Mouse (Mus musculus) hindbrain, embryonic 14.5 days (tissue): ENCODE results near the gene Hdac2. TPM values are rescaled to one million over a fixed set of nuclear protein-coding genes. Genes with fewer than 3 reads are reported as not detected.

ENCODE experiments used
- ATAC-seq: fragments of 200-750 bp; cut with Nextera tagmentation; 2 replicates; pipeline ENCODE4 v1.8.0; 2017; ENCODE audit warnings: moderate number of reproducible peaks, mild to moderate bottlenecking, moderate TSS enrichment, moderate library complexity; ENCODE audit not compliant: low FRiP score
- DNase-seq: peaks from one replicate; pipeline ENCODE4 v3.0.0-alpha.2; 2015; ENCODE audit warnings: low spot score
- H3K27ac ChIP-seq: fragments of 300-500 bp; sonication (generic); 2 replicates; pipeline ENCODE4 v1.5.1; 2014; ENCODE audit warnings: mild to moderate bottlenecking, moderate library complexity
- H3K27me3 ChIP-seq: fragments of 300-500 bp; sonication (generic); 2 replicates; pipeline ENCODE4 v1.6.1; 2014; ENCODE audit warnings: mild to moderate bottlenecking, low read length, mixed read lengths; ENCODE audit not compliant: control insufficient read depth, insufficient read depth
- H3K36me3 ChIP-seq: fragments of 300-500 bp; sonication (generic); replicated peaks from 2 replicates; pipeline ENCODE4 v1.6.1; 2014; ENCODE audit not compliant: control insufficient read depth, insufficient read depth
- H3K4me1 ChIP-seq: fragments of 300-500 bp; sonication (generic); replicated peaks from 2 replicates; pipeline ENCODE4 v1.6.1; 2014; ENCODE audit warnings: antibody characterized with exemption, low read length, mixed read lengths; ENCODE audit not compliant: control insufficient read depth, insufficient read depth
- H3K4me2 ChIP-seq: fragments of 300-500 bp; sonication (generic); replicated peaks from 2 replicates; pipeline ENCODE4 v1.6.1; 2014; ENCODE audit warnings: mild to moderate bottlenecking, moderate library complexity
- H3K4me3 ChIP-seq: fragments of 300-500 bp; sonication (generic); replicated peaks from 2 replicates; pipeline ENCODE4 v1.5.1; 2014; ENCODE audit warnings: mild to moderate bottlenecking, low read length
- H3K9ac ChIP-seq: fragments of 300-500 bp; sonication (generic); 2 replicates; pipeline ENCODE4 v1.6.1; 2014
- H3K9me3 ChIP-seq: fragments of 300-500 bp; sonication (generic); 2 replicates; pipeline ENCODE4 v1.6.1; 2016; ENCODE audit warnings: low read length; ENCODE audit not compliant: control insufficient read depth
- WGBS: fragments of 180-500 bp; shearing (Covaris S2); extraction: QIAGEN DNeasy Blood & Tissue Kit; methylation state at CpG from one replicate; pipeline ENCODE4 v1.1.7; 2014; 5-methylcytosine and 5-hydroxymethylcytosine counted together
- polyA plus RNA-seq: library from polyadenylated mRNA; unstranded; fragments of >200 nt; fragmentation: Nextera tagmentation; extraction: Ambion mirVana; gene quantifications from 2 replicates; pipeline ENCODE4 v1.2.1, GENCODE M21; 2014

The Hdac2 gene
- polyA plus RNA-seq, 1 experiment from 2014 or later: 397 TPM

DNA sequence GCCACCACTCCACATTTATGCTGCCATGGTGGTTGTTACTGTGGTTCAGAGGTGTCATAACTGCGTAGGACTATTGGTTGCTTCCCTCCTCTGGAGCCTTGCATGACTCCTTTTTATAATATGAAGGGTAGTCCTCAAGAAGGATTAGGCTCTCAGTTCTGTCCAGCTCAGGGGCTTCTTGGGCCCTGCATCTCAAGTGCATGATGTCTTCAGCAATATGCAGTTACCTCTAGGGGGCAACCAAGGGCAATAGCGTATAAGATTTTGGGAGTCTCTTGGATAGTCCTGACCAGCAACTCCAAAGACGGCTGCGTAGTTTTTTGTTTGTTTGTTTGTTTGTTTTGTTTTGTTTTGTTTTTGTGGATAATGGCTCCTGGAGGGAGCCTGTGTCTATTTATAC is 7.5 kb downstream of the Hdac2 start:
- Histone ChIP-seq H3K4me2 (no peak overlapping the region), H3K27me3 (no peaks in the 10 kb centered on the region), H3K36me3 (peaks cover 13% of the 10 kb centered on the region), H3K27ac (no peak overlapping the region), H3K4me3 (no peak overlapping the region), H3K9me3 (no peaks in the 10 kb centered on the region), H3K4me1 (peaks cover 13% of the 10 kb centered on the region), H3K9ac (no peak overlapping the region)
- no peak for ATAC-seq
- no peak for DNase-seq
- 98% methylated on average over 4 of the region's 4 CpGs for WGBS

- Histone ChIP-seq H3K27ac (no peak overlapping the region), H3K4me1 (no peaks in the 10 kb centered on the region), H3K36me3 (peaks cover 88% of the 10 kb centered on the region), H3K4me2 (no peak overlapping the region), H3K27me3 (no peaks in the 10 kb centered on the region), H3K9ac (no peak overlapping the region), H3K9me3 (no peaks in the 10 kb centered on the region), H3K4me3 (no peak overlapping the region)
- ATAC-seq (no peak), DNase-seq (no peak)
- 100% methylated on average over 2 of the region's 2 CpGs for WGBS
Measured at GRCm38 (mm10) chr10:36992149-36992548, 17.8 kb downstream of the Hdac2 start.

DNA sequence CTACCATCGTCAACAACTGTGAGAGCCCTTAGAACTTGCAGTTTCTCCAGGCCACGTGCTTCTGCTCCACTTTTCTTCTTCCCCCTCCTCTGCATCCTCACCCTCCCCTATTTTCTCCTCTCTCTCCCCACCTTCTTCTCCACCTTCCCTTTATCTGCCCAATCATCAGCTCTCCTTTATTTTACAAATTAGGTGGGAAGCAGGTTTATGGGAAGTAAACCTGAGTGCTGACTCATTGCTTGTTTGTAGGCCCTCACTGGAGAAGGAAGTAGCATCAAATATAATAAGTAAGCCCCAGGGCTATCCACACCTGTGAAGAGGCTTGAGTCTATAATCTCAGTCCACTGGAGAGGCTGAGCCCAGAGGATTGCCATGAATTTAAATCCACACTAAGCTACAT is 26.5 kb downstream of the Hdac2 start:
- no peaks in the 10 kb centered on the region for H3K4me1 ChIP-seq
- H3K4me3 ChIP-seq: no peak overlapping the region
- DNase-seq: no peak
- H3K9ac ChIP-seq: no peak overlapping the region
- peaks cover 82% of the 10 kb centered on the region for H3K36me3 ChIP-seq
- no peaks in the 10 kb centered on the region for H3K27me3 ChIP-seq
- no peak overlapping the region for H3K4me2 ChIP-seq
- no peak overlapping the region for H3K27ac ChIP-seq
- ATAC-seq: no peak
- WGBS: 97% methylated on average over 2 of the region's 2 CpGs
- H3K9me3 ChIP-seq: no peaks in the 10 kb centered on the region; the same call in 1 of the 2 replicates

GRCm38 (mm10) chr10:37014274-37015107 is 40.1 kb downstream of the Hdac2 start:
- Histone ChIP-seq H3K4me2 (no peak overlapping the region), H3K36me3 (no peaks in the 10 kb centered on the region), H3K4me1 (no peaks in the 10 kb centered on the region), H3K9me3 (no peaks in the 10 kb centered on the region), H3K9ac (no peak overlapping the region), H3K27me3 (no peaks in the 10 kb centered on the region), H3K4me3 (no peak overlapping the region), H3K27ac (no peak overlapping the region)
- peak; percentile 90 for DNase-seq
- WGBS: 54% methylated on average over 8 of the region's 8 CpGs
- ATAC-seq: peak; percentile 93

- Histone ChIP-seq H3K9me3 (no peaks in the 10 kb centered on the region), H3K27ac (no peak overlapping the region), H3K4me1 (no peaks in the 10 kb centered on the region), H3K4me2 (no peak overlapping the region), H3K36me3 (no peaks in the 10 kb centered on the region), H3K4me3 (no peak overlapping the region), H3K27me3 (no peaks in the 10 kb centered on the region), H3K9ac (no peak overlapping the region)
- no peak for ATAC-seq
- WGBS: 61% methylated on average over 2 of the region's 2 CpGs
- no peak for DNase-seq
Measured at GRCm38 (mm10) chr10:37015729-37016128, 41.4 kb downstream of the Hdac2 start.

DNA sequence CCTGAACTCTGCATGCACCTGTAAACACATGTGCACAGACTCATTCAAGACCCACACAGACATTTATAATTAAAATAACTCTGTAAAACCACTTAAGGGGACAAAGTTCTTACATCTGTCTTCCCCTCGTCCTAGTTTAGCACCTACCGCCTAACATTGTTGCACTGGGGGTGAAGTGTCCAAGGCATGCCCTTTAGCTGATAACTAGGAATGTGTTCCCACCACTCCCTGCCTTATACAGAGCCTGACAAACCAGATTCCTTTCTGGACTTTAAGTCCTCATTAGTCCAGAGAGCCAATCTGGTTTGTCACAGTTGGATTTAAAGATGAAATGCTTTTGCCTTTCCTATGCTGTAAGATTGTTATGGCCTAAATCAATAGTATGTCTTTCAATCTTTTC is 41.9 kb downstream of the Hdac2 start:
- Histone ChIP-seq H3K36me3 (no peaks in the 10 kb centered on the region), H3K27ac (no peak overlapping the region), H3K4me2 (no peak overlapping the region), H3K4me1 (no peaks in the 10 kb centered on the region), H3K9ac (no peak overlapping the region), H3K27me3 (no peaks in the 10 kb centered on the region), H3K4me3 (no peak overlapping the region), H3K9me3 (no peaks in the 10 kb centered on the region)
- WGBS: 96% methylated on average over 2 of the region's 2 CpGs
- ATAC-seq: no peak
- no peak for DNase-seq

- Histone ChIP-seq H3K27ac (no peak overlapping the region), H3K4me1 (no peaks in the 10 kb centered on the region), H3K9ac (no peak overlapping the region), H3K4me3 (no peak overlapping the region), H3K9me3 (no peaks in the 10 kb centered on the region), H3K27me3 (no peaks in the 10 kb centered on the region), H3K4me2 (no peak overlapping the region), H3K36me3 (no peaks in the 10 kb centered on the region)
- ATAC-seq (no peak), DNase-seq (no peak)
- WGBS: 63% methylated on average over 1 of the region's 1 CpGs
Measured at GRCm38 (mm10) chr10:37024301-37024700, 50.0 kb downstream of the Hdac2 start.

DNA sequence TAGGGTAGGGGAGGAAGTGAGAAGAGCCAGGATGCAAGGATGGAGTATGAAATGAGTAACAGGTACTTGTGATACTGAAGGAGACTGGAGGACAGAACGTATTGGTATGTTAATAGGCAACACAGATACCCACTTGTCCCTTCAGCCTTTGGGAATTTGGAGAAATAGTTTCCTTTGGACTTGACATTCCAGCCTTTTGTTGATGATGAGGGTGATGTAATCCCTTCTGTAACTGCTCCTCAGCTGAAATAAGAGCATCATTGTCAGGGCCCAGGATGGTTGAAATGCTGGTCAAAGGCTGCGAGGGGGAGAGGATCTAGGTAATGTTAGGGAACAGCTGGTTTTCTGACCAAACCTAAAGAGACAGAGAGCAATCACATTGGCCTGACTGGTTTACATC is 54.3 kb downstream of the Hdac2 start:
- Histone ChIP-seq H3K9me3 (no peaks in the 10 kb centered on the region), H3K27ac (no peak overlapping the region), H3K27me3 (no peaks in the 10 kb centered on the region), H3K9ac (no peak overlapping the region), H3K36me3 (no peaks in the 10 kb centered on the region), H3K4me3 (no peak overlapping the region), H3K4me2 (no peak overlapping the region), H3K4me1 (no peaks in the 10 kb centered on the region)
- DNase-seq (no peak), ATAC-seq (no peak)
- WGBS: 73% methylated on average over 2 of the region's 2 CpGs

DNA sequence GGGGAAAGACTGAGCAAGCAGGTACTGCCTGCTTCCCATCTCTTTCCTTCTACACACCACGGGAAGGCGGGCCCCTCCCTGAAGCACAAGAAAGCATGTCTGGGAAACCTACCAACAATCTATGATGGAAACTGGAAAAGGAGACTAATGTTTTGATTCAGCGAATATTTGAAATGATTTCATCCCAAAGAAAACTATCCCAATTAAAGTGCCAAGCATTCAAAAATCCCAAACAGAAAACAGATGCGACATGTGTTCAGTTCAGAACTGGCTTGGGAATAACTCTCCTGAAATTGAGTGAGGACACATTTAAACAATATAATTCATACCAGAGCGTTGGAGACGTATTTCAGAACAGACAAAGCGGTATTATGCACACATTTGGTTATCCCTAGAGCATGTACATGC is 60.8 kb downstream of the Hdac2 start:
- H3K9me3 ChIP-seq: no peaks in the 10 kb centered on the region
- H3K4me1 ChIP-seq: no peaks in the 10 kb centered on the region

More for the DNA sequence above, 60.8 kb downstream of the Hdac2 start:
- ATAC-seq (no peak), DNase-seq (no peak)
- Histone ChIP-seq H3K36me3 (no peaks in the 10 kb centered on the region), H3K9ac (no peak overlapping the region), H3K27me3 (no peaks in the 10 kb centered on the region), H3K27ac (no peak overlapping the region), H3K4me3 (no peak overlapping the region), H3K4me2 (no peak overlapping the region)
- 88% methylated on average over 7 of the region's 7 CpGs for WGBS
